Mouse (Mus musculus) CD4-positive naive resting alpha-beta T cell, adult 57 days (primary cell): ENCODE measurements around the gene Tnfrsf13c. TPM values are rescaled to one million over a fixed set of nuclear protein-coding genes. Genes with fewer than 3 reads are reported as not detected.

Source experiments
- total RNA-seq: library from RNA; stranded (reverse); gene quantifications from one replicate; pipeline ENCODE4 v1.2.4, GENCODE M21; 2023

Tnfrsf13c gene
- 9.7 TPM for total RNA-seq

GRCm38 (mm10) chr15:82223657-82224601 is at the start of gene Tnfrsf13c:
Tnfrsf13c (minus strand) TSS chr15:82224369.

GRCm38 (mm10) chr15:82252097-82252496 is 27.9 kb upstream of the Tnfrsf13c start, which contains the start of gene 1500009C09Rik:
1500009C09Rik (plus strand) TSS chr15:82252397.

GRCm38 (mm10) chr15:82244115-82244804 is 20.1 kb upstream of the Tnfrsf13c start, which contains the start of gene Cenpm:
Cenpm (minus strand) TSS chr15:82244748.

GRCm38 (mm10) chr15:82212752-82213063 is 11.5 kb downstream of the Tnfrsf13c start, which contains the start of gene Shisa8:
Shisa8 (minus strand) TSS chr15:82212815.

Other genes starting within 250 kb of the Tnfrsf13c start
- not detected for gene 1700029P11Rik, start 243.8 kb downstream of the Tnfrsf13c start, total RNA-seq
- gene Xrcc6, start 236.5 kb downstream of the Tnfrsf13c start, total RNA-seq = 35.7 TPM
- 23.9 TPM for gene Desi1, start 190.5 kb downstream of the Tnfrsf13c start, total RNA-seq
- 93.2 TPM for gene Snu13, start 176.8 kb downstream of the Tnfrsf13c start, total RNA-seq
- not detected for gene 4930407I10Rik, start 165.2 kb downstream of the Tnfrsf13c start, total RNA-seq
- not detected for gene Mei1, start 154.4 kb downstream of the Tnfrsf13c start, total RNA-seq
- 36.7 TPM for gene Ccdc134, start 96.4 kb downstream of the Tnfrsf13c start, total RNA-seq
- 211 TPM for gene Srebf2, start 77.2 kb downstream of the Tnfrsf13c start, total RNA-seq
- gene Shisa8, start 11.6 kb downstream of the Tnfrsf13c start, total RNA-seq = not detected
- not detected for gene Cenpm, start 20.4 kb upstream of the Tnfrsf13c start, total RNA-seq
- not detected for gene 1500009C09Rik, start 28.0 kb upstream of the Tnfrsf13c start, total RNA-seq
- gene Sept3, start 50.5 kb upstream of the Tnfrsf13c start, total RNA-seq = not detected
- gene Wbp2nl, start 74.6 kb upstream of the Tnfrsf13c start, total RNA-seq = not detected
- gene Naga, start 114.6 kb upstream of the Tnfrsf13c start, total RNA-seq = 56.1 TPM
- 0.27 TPM for gene Pheta2, start 114.6 kb upstream of the Tnfrsf13c start, total RNA-seq
- 91.4 TPM for gene Smdt1, start 114.6 kb upstream of the Tnfrsf13c start, total RNA-seq
- 113 TPM for gene Ndufa6, start 130.0 kb upstream of the Tnfrsf13c start, total RNA-seq
- gene Cyp2d22, start 155.9 kb upstream of the Tnfrsf13c start, total RNA-seq = 11.1 TPM
- not detected for gene Cyp2d11, start 169.7 kb upstream of the Tnfrsf13c start, total RNA-seq
- not detected for gene Cyp2d10, start 182.8 kb upstream of the Tnfrsf13c start, total RNA-seq
- gene Cyp2d9, start 209.1 kb upstream of the Tnfrsf13c start, total RNA-seq = not detected